Mouse (Mus musculus) urinary bladder, postnatal 25 days (tissue): ENCODE results near the gene Gm2042.
"Not testable (repeated sequence)": the region's sequence is repeated elsewhere in the genome, so short reads cannot be mapped to it uniquely, and the experiment has no call there.

Experiments
- DNase-seq: peaks from one replicate; pipeline ENCODE4 v3.0.0; 2022; ENCODE audit warnings: low spot score

Gm2042 gene

GRCm38 (mm10) chr12:87953780-87954179 is at the start of gene Gm2042:
TSS of gene Gm2042 (plus strand) at chr12:87954080.
- not testable (repeated sequence) for DNase-seq

- DNase-seq, result not testable (repeated sequence)
Measured at GRCm38 (mm10) chr12:87919721-87920120, 34.2 kb upstream of the Gm2042 start, which contains the start of gene Gm2035. TSS of gene Gm2035 (minus strand) at chr12:87919857.

DNA sequence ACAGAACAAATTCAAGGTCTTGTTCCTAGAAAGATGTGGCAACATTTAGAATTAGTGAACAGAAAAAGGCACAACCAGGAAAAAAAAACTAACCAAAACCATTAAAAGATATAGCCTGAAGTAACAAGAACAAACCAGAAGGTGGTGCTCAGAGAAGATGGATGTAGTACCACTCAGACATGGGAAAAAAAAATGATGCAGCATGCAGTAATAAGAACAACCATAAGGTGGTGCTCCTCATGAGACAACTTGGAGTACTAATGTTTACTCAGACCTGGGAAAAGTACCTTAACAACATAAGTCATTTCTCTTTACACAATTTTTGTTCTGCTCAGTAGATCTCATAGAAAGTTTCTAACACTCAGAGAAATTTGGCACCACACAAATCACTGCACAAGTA is 30.1 kb downstream of the Gm2042 start:
- not testable (repeated sequence) for DNase-seq

DNA sequence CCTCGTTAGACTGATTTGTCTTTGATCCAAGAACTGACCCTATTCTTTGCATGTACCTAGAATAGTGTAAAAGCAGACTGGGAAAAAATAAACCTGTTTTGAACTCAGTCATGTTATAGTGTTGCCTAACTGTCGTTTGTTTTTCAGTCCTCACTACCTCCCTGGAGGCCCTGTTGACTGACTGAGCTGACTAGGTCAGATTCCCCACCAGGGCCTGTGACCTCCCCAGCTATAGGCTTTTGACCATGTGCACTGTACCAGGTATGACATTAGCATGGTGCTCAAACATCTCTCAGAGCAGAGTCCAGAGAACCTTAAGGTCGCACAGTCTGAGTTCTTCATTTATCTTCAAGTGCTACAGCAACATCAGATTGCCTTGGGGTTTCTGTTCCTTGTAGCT is 50.2 kb downstream of the Gm2042 start:
- not testable (repeated sequence) for DNase-seq
